Mouse (Mus musculus) MEL (cell line): ENCODE data around the gene Vps53. TPM values are rescaled to one million over a fixed set of nuclear protein-coding genes. Genes with fewer than 3 reads are reported as not detected.

Source experiments
- DNase-seq: peaks from one replicate; pipeline ENCODE4 v3.0.0; 2011; ENCODE audit warnings: low read depth, low spot score
- H3K27ac ChIP-seq: 2 replicates; pipeline ENCODE4 v1.5.1; 2012; ENCODE audit warnings: low read depth, mild to moderate bottlenecking, control low read depth, low read length, moderate library complexity; ENCODE audit not compliant: control insufficient read depth
- H3K27me3 ChIP-seq, 2 experiments: fragments of 150-350 bp in 1 of 2; sonication (generic) in 1 of 2; 2 replicates each; pipeline ENCODE4 v1.6.1; 2012; ENCODE audit warnings: low read length in 2 of 2, mild to moderate bottlenecking in 2 of 2, improper control_type of control experiment in 1 of 2, moderate library complexity in 1 of 2; ENCODE audit not compliant: insufficient read depth in 2 of 2, control insufficient read depth in 1 of 2
- H3K36me3 ChIP-seq, 2 experiments: 2 replicates each; pipeline ENCODE4 v1.6.1; 2012 to 2014; ENCODE audit warnings: low read length in 2 of 2, improper control_type of control experiment in 1 of 2, inconsistent platforms in 1 of 2, mild to moderate bottlenecking in 1 of 2; ENCODE audit not compliant: insufficient read depth in 2 of 2, control insufficient read depth in 1 of 2
- H3K4me1 ChIP-seq, 2 experiments: fragments of 150-350 bp in 1 of 2; sonication (generic) in 1 of 2; 2 replicates each; pipeline ENCODE4 v1.6.1; 2012; ENCODE audit warnings: low read length in 2 of 2, improper control_type of control experiment in 1 of 2, mild to moderate bottlenecking in 1 of 2; ENCODE audit not compliant: insufficient read depth in 2 of 2, control insufficient read depth in 1 of 2
- H3K4me3 ChIP-seq, 2 experiments: fragments of 150-350 bp in 1 of 2; sonication (generic) in 1 of 2; 2 replicates each; pipeline ENCODE4 v1.5.1; 2012; ENCODE audit warnings: low read depth in 2 of 2, low read length in 2 of 2, mild to moderate bottlenecking in 2 of 2, moderate library complexity in 2 of 2, control low read depth in 1 of 2, improper control_type of control experiment in 1 of 2; ENCODE audit not compliant: control insufficient read depth in 1 of 2, insufficient read depth in 1 of 2
- H3K79me2 ChIP-seq: 2 replicates; pipeline ENCODE4 v1.6.1; 2012; ENCODE audit warnings: mild to moderate bottlenecking, low read length, moderate library complexity; ENCODE audit not compliant: control insufficient read depth, poor library complexity, insufficient read depth
- H3K9ac ChIP-seq: 2 replicates; pipeline ENCODE4 v1.6.1; 2012; ENCODE audit warnings: low read depth, mild to moderate bottlenecking, control low read depth, low read length, moderate library complexity; ENCODE audit not compliant: control insufficient read depth, poor library complexity, severe bottlenecking
- H3K9me3 ChIP-seq: fragments of 150-350 bp; sonication (generic); replicated peaks from 2 replicates; pipeline ENCODE4 v1.6.1; 2012; ENCODE audit warnings: mild to moderate bottlenecking, low read length, improper control_type of control experiment, moderate library complexity; ENCODE audit not compliant: insufficient read depth
- CHD1 ChIP-seq: IDR thresholded peaks from 2 replicates; pipeline ENCODE4 v1.6.1; 2012; ENCODE audit warnings: low read depth, mild to moderate bottlenecking, inconsistent platforms, low read length, improper control_type of control experiment
- CTCF ChIP-seq, 3 experiments: IDR thresholded peaks in 2 of 3; conservative IDR thresholded peaks in 1 of 3; 2 replicates each; pipeline ENCODE4 v1.5.1; 2011 to 2012; ENCODE audit warnings: low read length in 3 of 3, low read depth in 2 of 3, mild to moderate bottlenecking in 2 of 3, improper control_type of control experiment in 1 of 3, inconsistent platforms in 1 of 3, mixed read lengths in 1 of 3, moderate library complexity in 1 of 3; ENCODE audit not compliant: control insufficient read depth in 1 of 3, insufficient read depth in 1 of 3, poor library complexity in 1 of 3, severe bottlenecking in 1 of 3
- ELF1 ChIP-seq: IDR thresholded peaks from 2 replicates; pipeline ENCODE4 v1.6.1; 2014; ENCODE audit warnings: low read depth, mild to moderate bottlenecking, inconsistent platforms, low read length, improper control_type of control experiment, moderate library complexity
- EP300 ChIP-seq, 2 experiments: IDR thresholded peaks; 2 replicates each; pipeline ENCODE4 v1.6.1; 2011; ENCODE audit warnings: improper control_type of control experiment in 2 of 2, low read length in 2 of 2, low read depth in 1 of 2, mild to moderate bottlenecking in 1 of 2
- ETS1 ChIP-seq: IDR thresholded peaks from 2 replicates; pipeline ENCODE4 v1.6.1; 2012; ENCODE audit warnings: low read depth, mild to moderate bottlenecking, inconsistent platforms, low read length, improper control_type of control experiment, moderate library complexity
- GABPA ChIP-seq: IDR thresholded peaks from 2 replicates; pipeline ENCODE4 v1.6.1; 2012; ENCODE audit warnings: low read depth, mild to moderate bottlenecking, inconsistent platforms, low read length, improper control_type of control experiment, moderate library complexity
- GATA1 ChIP-seq: IDR thresholded peaks from 2 replicates; pipeline ENCODE4 v1.6.1; 2011; ENCODE audit warnings: low read depth, low read length, improper control_type of control experiment
- HCFC1 ChIP-seq: IDR thresholded peaks from 2 replicates; pipeline ENCODE4 v1.6.1; 2012; ENCODE audit warnings: low read depth, mild to moderate bottlenecking, inconsistent platforms, low read length, improper control_type of control experiment, moderate library complexity
- MAX ChIP-seq: IDR thresholded peaks from 2 replicates; pipeline ENCODE4 v1.6.1; 2011; ENCODE audit warnings: low read length, improper control_type of control experiment
- MAZ ChIP-seq: IDR thresholded peaks from 2 replicates; pipeline ENCODE4 v1.6.1; 2012; ENCODE audit warnings: low read depth, mild to moderate bottlenecking, inconsistent platforms, low read length, improper control_type of control experiment
- MEF2A ChIP-seq: IDR thresholded peaks from 2 replicates; pipeline ENCODE4 v1.6.1; 2014; ENCODE audit warnings: low read depth, mild to moderate bottlenecking, inconsistent platforms, low read length, improper control_type of control experiment; ENCODE audit not compliant: poor library complexity, insufficient replicate concordance, severe bottlenecking; ENCODE audit errors: extremely low read depth
- MXI1 ChIP-seq: IDR thresholded peaks from 2 replicates; pipeline ENCODE4 v1.6.1; 2011; ENCODE audit warnings: mild to moderate bottlenecking, low read depth, low read length, improper control_type of control experiment
- MYB ChIP-seq: IDR thresholded peaks from 2 replicates; pipeline ENCODE4 v1.6.1; 2011; ENCODE audit warnings: mild to moderate bottlenecking, low read depth, low read length, improper control_type of control experiment
- MYC ChIP-seq: IDR thresholded peaks from 2 replicates; pipeline ENCODE4 v1.6.1; 2011; ENCODE audit warnings: low read depth, mild to moderate bottlenecking, low read length, improper control_type of control experiment, moderate library complexity
- NELFE ChIP-seq: IDR thresholded peaks from 2 replicates; pipeline ENCODE4 v1.6.1; 2011; ENCODE audit warnings: low read depth, low read length, improper control_type of control experiment
- NRF1 ChIP-seq: IDR thresholded peaks from 2 replicates; pipeline ENCODE4 v1.6.1; 2014; ENCODE audit warnings: low read depth, mild to moderate bottlenecking, inconsistent platforms, low read length, improper control_type of control experiment, moderate library complexity; ENCODE audit not compliant: poor library complexity, insufficient read depth, severe bottlenecking
- POLR2A ChIP-seq, 2 experiments: IDR thresholded peaks; 2 replicates each; pipeline ENCODE4 v1.6.1; 2011 to 2012; ENCODE audit warnings: low read length in 2 of 2, mild to moderate bottlenecking in 2 of 2, control low read depth in 1 of 2, improper control_type of control experiment in 1 of 2, low read depth in 1 of 2, moderate library complexity in 1 of 2; ENCODE audit not compliant: control insufficient read depth in 1 of 2, insufficient read depth in 1 of 2, poor library complexity in 1 of 2
- POLR2AphosphoS2 ChIP-seq: IDR thresholded peaks from 2 replicates; pipeline ENCODE4 v1.6.1; 2011; ENCODE audit warnings: low read length, improper control_type of control experiment
- RCOR1 ChIP-seq: IDR thresholded peaks from 2 replicates; pipeline ENCODE4 v1.6.1; 2012; ENCODE audit warnings: low read depth, mild to moderate bottlenecking, inconsistent platforms, low read length, improper control_type of control experiment
- SIN3A ChIP-seq: IDR thresholded peaks from 2 replicates; pipeline ENCODE4 v1.6.1; 2012; ENCODE audit warnings: low read length, improper control_type of control experiment, inconsistent platforms
- TBP ChIP-seq: IDR thresholded peaks from 2 replicates; pipeline ENCODE4 v1.8.0; 2011; ENCODE audit warnings: low read depth, low read length, improper control_type of control experiment
- TCF12 ChIP-seq: IDR thresholded peaks from 2 replicates; pipeline ENCODE4 v1.6.1; 2014; ENCODE audit warnings: low read depth, mild to moderate bottlenecking, inconsistent platforms, low read length, improper control_type of control experiment, moderate library complexity
- ZC3H11A ChIP-seq: IDR thresholded peaks from 2 replicates; pipeline ENCODE4 v1.6.1; 2012; ENCODE audit warnings: low read depth, mild to moderate bottlenecking, inconsistent platforms, low read length, improper control_type of control experiment
- ZMIZ1 ChIP-seq: IDR thresholded peaks from 2 replicates; pipeline ENCODE4 v1.6.1; 2012; ENCODE audit warnings: low read depth, mild to moderate bottlenecking, inconsistent platforms, low read length, improper control_type of control experiment, moderate library complexity
- ZNF384 ChIP-seq: IDR thresholded peaks from 2 replicates; pipeline ENCODE4 v1.6.1; 2012; ENCODE audit warnings: low read depth, mild to moderate bottlenecking, inconsistent platforms, low read length, improper control_type of control experiment
- polyA plus RNA-seq, 2 experiments: library from polyadenylated mRNA; stranded (reverse) in 1 of 2; unstranded in 1 of 2; fragments of >175 nt in 1 of 2; fragments of >200 nt in 1 of 2; gene quantifications; 2 replicates each; pipeline versions ENCODE4 v1.2.1 to v1.2.4; 2012; ENCODE audit warnings: low replicate concordance in 2 of 2, low read depth in 1 of 2; ENCODE audit not compliant: insufficient read length in 2 of 2, insufficient read depth in 1 of 2, missing spikeins in 1 of 2
- total RNA-seq: library from RNA; depleted of rRNA; stranded (reverse); fragments of 300-350 nt; gene quantifications from 2 replicates; pipeline ENCODE4 v1.2.3, GENCODE M21; 2012; rRNA removed

Vps53 gene
- total RNA-seq (47.2 and 50.4 TPM in 2 replicates), polyA plus RNA-seq (10 to 100 TPM in 1 of 2 experiments, not detected in 1; 38.4 TPM)

GRCm38 (mm10) chr11:76179495-76180145 lies at the start of gene Vps53, which contains the start of gene Fam57a:
Gene Vps53, minus strand, starts transcription at chr11:76179647.
Gene Fam57a, plus strand, starts transcription at chr11:76179671.
- Histone ChIP-seq H3K9ac (peak within 1 kb of the TSS; percentile 85), H3K9me3 (no peaks in the 10 kb centered on the region), H3K27me3 (no peaks in the 10 kb centered on the region), H3K4me1 (peaks cover 7 to 9% of the 10 kb centered on the region in 2 experiments), H3K4me3 (peak within 1 kb of the TSS; percentile 76 to 78), H3K36me3 (peaks cover 1 to 13% of the 10 kb centered on the region in 2 experiments; a peak in 3 of 4 replicates), H3K79me2 (peaks cover 23% of the 10 kb centered on the region), H3K27ac (peak within 1 kb of the TSS; percentile 69)
- peak; percentile 98 for DNase-seq
- TF ChIP-seq MAX (peak; percentile 90), MAZ (peak; percentile 80; the same call in 1 of the 2 replicates), HCFC1 (peak; percentile 95), SIN3A (peak; percentile 100), POLR2A (IDR thresholded peaks at IDR 0.05; ENCODE audit: control insufficient read depth in 1 of 2, insufficient read depth in 1 of 2, low read depth in 1 of 2, low read length in 2 of 2, poor library complexity in 1 of 2) (peak; percentile 79 to 96), GABPA (0 out of 2 replicates have a peak, but pooled peaks have one; percentile 28), RCOR1 (peak; percentile 55), MYB (no peak), ZNF384 (no peak), NELFE (peak; percentile 85), TBP (peak; percentile 81), MEF2A (no peak), NRF1 (0 out of 2 replicates have a peak, but pooled peaks have one; percentile 5), POLR2AphosphoS2 (peak; percentile 86; the same call in 1 of the 2 replicates), CHD1 (peak; percentile 78; the same call in 1 of the 2 replicates), MXI1 (peak; percentile 99), MYC (peak; percentile 90), ZMIZ1 (0 out of 2 replicates have a peak, but pooled peaks have one; percentile 44), TCF12 (peak; percentile 65), ZC3H11A (no peak; the same call in 1 of the 2 replicates), GATA1 (peak; percentile 82), EP300 (IDR thresholded peaks at IDR 0.05; ENCODE audit: low read depth in 1 of 2, low read length in 2 of 2) (peak in 1 of 2 experiments; percentile 15; a peak in 2 of 4 replicates), ELF1 (peak; percentile 100), CTCF (IDR thresholded peaks at IDR 0.05 in 2 of 3, conservative IDR thresholded peaks at IDR 0.05 in 1 of 3; ENCODE audit: control insufficient read depth in 1 of 3, insufficient read depth in 1 of 3, low read depth in 2 of 3, low read length in 3 of 3, poor library complexity in 1 of 3, severe bottlenecking in 1 of 3) (no peak), ETS1 (0 out of 2 replicates have a peak, but pooled peaks have one; percentile 35)
